Mouse (Mus musculus): ENCODE results near the gene Zfp768.

- TF ChIP-seq CTCF (IDR thresholded peaks at IDR 0.05; ENCODE audit: low read depth, low read length) (no peak), GATA1 (IDR thresholded peaks at IDR 0.05; ENCODE audit: borderline replicate concordance, low read length) (no peak)
These were observed 19.8 kb downstream of the Zfp768 start for GRCm38 (mm10) chr7:127325550-127325949.
